Mouse (Mus musculus): ENCODE measurements at regions not wholly inside any gene's neighbourhood (a gene's known extent, or its start where the extent isn't known, plus 50 kb on each side); places are given as distances from the start of the nearest gene placed in this dataset.
A peak's percentile ranks its signal among the peaks of the same experiment; 100 is the strongest.

- DNase-seq (ENCODE audit: low read depth, low spot score), result no peak
Observed at GRCm38 (mm10) chr4:56686141-56686540, 53.7 kb upstream of the Gm26657 start.

- no peak for DNase-seq (ENCODE audit: low read depth, low spot score)
Observed at GRCm38 (mm10) chr4:56685696-56686095, 54.2 kb upstream of the Gm26657 start.

GRCm38 (mm10) chr4:56685123-56685522, 54.7 kb upstream of the Gm26657 start:
- peak; percentile 91 for DNase-seq (ENCODE audit: low read depth, low spot score)

GRCm38 (mm10) chr4:56684031-56684430, 55.8 kb upstream of the Gm26657 start:
- DNase-seq (ENCODE audit: low read depth, low spot score), result no peak

DNA sequence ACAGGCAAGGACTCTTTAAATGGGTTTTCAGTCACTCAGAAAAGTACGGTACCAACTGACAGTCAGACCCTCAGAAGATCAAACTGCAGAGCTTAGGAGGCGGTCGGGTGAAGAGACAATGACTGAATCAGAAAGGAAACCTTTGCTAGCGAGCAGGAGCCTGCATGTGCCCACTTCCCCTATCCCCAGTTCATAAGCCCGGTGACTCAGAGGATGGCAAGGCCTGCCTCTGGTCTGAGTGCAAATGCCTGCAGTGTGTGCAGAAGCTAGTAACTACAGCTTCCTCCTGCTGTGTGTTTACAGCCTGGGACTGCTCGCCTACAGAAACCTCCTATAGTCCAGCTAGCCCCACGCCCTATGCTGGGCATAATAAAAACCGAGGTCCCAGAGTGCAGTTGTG, 58.7 kb upstream of the Gm26657 start:
- DNase-seq (ENCODE audit: low read depth, low spot score), result no peak

DNA sequence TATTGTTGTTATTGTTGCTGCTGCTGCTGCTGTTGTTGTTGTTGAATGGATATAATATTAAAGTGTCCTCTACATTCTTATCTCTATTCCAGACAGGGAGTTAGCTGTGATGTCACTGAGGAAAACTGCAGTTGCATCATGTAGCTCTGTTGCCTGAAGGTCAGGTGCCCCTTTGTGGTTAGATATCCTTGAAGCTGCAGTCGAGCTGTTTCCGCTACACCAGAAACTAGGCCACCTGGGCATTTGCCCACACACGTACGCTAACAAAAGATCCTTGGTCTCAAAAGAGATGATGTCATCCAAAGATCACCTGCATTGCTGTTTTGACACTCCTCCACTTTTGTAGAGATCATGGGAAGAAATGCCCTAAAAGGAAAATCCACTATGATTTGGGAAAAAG, 66.0 kb upstream of the Gm26657 start:
- no peak for DNase-seq (ENCODE audit: low read depth, low spot score)

- DNase-seq (ENCODE audit: low read depth, low spot score), result no peak
Observed at GRCm38 (mm10) chr4:56664921-56665320, 74.9 kb upstream of the Gm26657 start.

DNA sequence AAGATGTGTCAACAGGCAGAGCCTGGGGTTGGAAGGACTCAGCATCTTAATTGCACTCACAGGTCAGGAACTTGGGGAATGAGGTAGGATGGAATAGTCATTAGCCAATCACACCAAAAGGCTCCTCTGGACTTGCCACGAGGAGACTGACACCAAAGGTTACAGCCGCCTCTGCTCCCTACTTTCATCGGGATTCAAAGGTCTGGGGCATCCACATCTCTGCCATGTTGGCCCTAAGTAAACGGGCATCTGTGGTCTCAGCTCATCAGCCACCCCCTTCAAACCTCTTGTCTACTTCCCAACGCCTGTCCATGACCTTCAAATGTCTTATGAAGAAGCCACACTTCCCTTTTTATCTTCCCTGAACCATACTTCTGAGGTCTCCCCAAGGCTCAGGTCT, 78.1 kb upstream of the Gm26657 start:
- DNase-seq (ENCODE audit: low read depth, low spot score), result no peak

DNA sequence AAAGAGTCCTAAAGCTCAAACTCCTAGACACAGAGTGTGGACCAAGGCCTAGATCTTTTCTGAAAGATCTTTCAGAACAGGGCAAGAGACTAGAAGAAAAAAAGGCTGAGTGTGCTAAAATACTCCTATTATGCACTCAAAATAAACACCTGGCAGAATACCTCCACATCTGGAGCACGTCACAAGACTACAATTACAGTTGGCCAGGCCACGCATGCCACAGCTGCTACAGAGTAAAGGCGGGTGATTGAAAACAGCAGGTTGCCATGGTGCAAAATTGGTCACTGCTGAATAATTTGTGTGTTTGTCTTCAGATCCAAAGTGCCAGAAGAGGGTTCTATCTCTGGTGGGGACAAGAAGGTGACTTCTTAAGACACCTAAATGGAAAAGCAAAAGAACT, 82.8 kb upstream of the Gm26657 start:
- peak; percentile 75 for DNase-seq (ENCODE audit: low read depth, low spot score)

DNA sequence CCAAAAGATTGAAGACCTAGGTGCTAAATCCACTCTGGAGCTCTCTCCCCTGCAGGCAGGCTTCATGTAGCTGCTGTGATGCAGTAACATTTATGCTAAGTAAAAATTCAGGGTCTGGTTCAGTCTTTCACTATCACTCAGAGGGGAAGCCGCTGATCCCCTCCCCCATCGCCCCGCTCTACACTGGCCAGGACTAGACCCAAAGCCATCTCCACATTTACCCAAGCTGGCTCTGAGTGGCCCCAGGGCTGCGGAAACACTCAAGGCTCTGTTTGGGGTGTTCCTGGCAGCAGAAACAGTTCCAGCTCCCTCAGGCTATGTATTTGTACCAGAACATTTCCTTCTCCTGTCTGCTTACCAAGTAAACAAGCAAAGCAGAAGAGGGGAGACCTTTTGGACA, 85.5 kb upstream of the Gm26657 start:
- no peak for DNase-seq (ENCODE audit: low read depth, low spot score)

DNA sequence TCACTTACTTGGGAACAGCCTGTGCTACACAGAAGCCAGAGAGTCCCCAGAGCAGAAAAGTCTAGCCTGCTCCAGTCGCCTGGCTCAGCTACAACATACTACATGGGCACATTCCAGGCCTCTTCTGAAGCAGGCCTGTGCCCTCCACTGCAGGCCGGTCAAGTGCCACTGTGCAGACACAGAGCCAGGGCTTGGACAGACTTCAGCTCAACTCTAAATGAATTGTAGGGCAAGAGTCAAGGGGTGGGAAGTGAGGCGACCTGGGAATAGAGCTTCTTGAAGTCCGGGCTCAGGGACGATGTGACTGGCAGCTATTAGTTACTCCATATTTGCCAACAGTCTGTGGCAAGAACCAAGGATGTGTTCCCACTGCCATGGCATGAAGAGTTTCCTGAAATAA, 87.1 kb upstream of the Gm26657 start:
- DNase-seq (ENCODE audit: low read depth, low spot score), result no peak

- no peak for DNase-seq (ENCODE audit: low read depth, low spot score)
Observed at GRCm38 (mm10) chr4:56649731-56650130, 90.1 kb upstream of the Gm26657 start.

DNA sequence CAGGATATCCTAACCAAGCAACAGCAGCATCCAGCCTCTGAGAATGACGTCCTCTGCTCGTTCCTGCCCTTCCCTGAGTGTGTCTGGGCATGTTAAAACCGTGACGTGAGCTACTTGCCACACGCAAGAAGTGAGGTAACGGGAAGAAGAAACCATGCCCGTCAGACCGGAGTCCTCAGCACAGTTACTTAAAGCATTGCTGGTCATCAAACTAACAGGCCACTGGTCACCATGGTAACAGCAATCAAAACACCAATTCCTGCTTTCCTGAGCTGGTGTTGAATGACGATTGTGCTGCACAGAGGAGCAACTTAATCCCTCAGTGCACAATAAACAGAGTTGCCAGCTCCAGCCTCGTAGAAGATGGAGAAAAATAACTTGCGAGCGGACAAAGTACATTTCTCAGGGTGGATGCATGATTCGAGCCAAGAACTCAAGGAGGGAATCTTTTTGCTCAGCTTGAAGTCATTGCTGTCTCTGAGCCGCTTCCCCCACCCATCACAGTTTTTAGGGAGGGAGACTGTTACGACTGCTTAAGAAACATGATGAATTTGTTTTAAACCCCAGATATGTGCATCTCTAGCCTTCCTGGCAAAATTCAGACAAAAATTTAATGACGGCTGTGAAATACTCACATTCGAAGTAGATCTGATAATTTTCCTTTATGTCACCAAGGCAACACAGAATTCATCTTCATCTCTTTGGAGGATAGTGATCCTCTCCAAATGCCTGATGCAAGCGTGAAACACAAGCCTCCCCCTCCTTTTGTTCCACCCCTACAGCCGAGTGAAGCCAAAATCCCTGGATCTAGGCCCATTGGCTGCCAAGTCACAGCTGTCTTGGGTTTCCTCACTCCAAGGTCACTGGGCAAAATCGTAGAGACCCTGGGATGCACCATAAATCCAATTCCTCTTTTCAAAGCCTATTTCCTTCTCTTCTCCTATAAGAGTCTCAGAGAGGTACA, 95.6 kb upstream of the Gm26657 start:
- DNase-seq (ENCODE audit: low read depth, low spot score), result peak; percentile 91

GRCm38 (mm10) chr4:56643491-56643890, 96.4 kb upstream of the Gm26657 start:
- DNase-seq (ENCODE audit: low read depth, low spot score), result no peak

GRCm38 (mm10) chr4:56639709-56640108, 100.2 kb upstream of the Gm26657 start:
- no peak for DNase-seq (ENCODE audit: low read depth, low spot score)

GRCm38 (mm10) chr4:56638704-56639478, 101.0 kb upstream of the Gm26657 start:
- peak; percentile 50 for DNase-seq (ENCODE audit: low read depth, low spot score)

GRCm38 (mm10) chr4:56636265-56636664, 103.6 kb upstream of the Gm26657 start:
- no peak for DNase-seq (ENCODE audit: low read depth, low spot score)

DNA sequence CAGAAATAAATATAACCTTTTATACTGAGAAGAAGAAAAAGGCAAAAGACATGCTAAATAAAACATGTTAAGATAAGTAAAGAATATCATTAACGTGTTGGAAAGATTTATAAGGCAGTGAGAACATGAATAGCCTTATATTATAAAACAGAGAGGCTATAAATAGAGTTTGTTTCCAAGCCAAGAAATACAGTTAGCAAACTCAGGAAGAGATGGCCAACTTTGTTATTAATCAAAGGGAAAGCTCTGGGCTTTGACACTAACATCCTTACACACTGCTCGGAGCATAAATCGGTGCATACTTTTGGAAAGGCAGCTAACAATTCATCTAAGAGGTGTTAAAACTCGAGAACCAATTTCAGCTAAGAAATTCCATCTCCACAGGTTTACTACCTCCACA, 106.3 kb upstream of the Gm26657 start:
- DNase-seq (ENCODE audit: low read depth, low spot score), result no peak

GRCm38 (mm10) chr4:56630251-56630650, 109.6 kb upstream of the Gm26657 start:
- DNase-seq (ENCODE audit: low read depth, low spot score), result no peak

DNA sequence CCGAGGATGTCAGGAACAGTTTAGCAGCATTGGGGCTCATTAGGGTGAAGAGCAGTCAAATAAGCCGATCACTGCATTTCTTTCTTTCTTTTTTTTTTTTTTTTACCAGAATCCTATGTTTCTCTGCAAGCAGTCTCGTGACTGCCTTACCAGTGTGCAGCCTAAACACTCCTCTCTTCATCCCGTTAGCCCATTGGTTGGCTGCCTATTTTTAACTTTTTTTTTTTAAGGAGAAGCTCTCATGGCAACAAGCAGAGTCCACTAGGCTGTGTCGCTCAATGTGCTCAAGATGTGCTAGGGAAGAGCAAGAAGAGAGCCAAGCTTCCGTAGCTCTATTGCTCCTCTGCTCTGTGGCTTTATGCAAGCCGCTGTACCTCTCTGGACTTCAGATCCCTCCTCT, 112.7 kb upstream of the Gm26657 start:
- DNase-seq (ENCODE audit: low read depth, low spot score), result no peak

GRCm38 (mm10) chr4:56621782-56622181, 118.1 kb upstream of the Gm26657 start:
- DNase-seq (ENCODE audit: low read depth, low spot score), result no peak

GRCm38 (mm10) chr4:56621356-56621755, 118.5 kb upstream of the Gm26657 start:
- no peak for DNase-seq (ENCODE audit: low read depth, low spot score)

DNA sequence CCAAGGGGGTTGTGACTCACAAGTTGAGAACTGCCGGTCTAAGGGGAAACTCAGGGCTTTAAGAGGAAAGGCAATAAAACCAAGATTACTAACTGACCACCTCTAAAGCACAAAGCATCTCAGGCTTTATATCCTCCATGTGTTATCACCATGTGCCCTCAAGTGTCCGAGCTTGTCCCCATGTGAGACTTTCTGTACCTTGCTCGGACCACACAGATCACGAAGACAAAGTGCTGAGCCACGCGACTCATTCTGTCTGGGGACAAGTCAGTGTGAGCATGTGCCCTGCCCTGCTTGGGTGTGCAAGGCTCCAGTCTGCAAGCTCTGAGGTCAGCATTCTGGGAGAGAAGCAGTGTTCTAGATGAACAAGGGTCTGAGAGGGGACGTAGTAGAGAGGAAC, 119.2 kb upstream of the Gm26657 start:
- DNase-seq (ENCODE audit: low read depth, low spot score), result no peak
